Mouse (Mus musculus): Measurements from ENCODE around the gene Afg3l1. TPM values are rescaled to one million over a fixed set of nuclear protein-coding genes. Genes with fewer than 3 reads are reported as not detected.

The Afg3l1 gene
- polyA plus RNA-seq, 1 experiment = 28.2 TPM

- no peak for DNase-seq
- Histone ChIP-seq H3K4me1 (ENCODE audit: control insufficient read depth, insufficient read depth, low read length) (peaks cover 10% of the 10 kb centered on the region; the same call in 1 of the 2 replicates), H3K27me3 (ENCODE audit: control insufficient read depth, insufficient read depth, low read length) (no peaks in the 10 kb centered on the region), H3K27ac (ENCODE audit: insufficient read depth, low read length) (peak overlapping the region; percentile 67), H3K4me3 (replicated peaks; ENCODE audit: insufficient read depth, low read depth, low read length) (peak overlapping the region; percentile 92)
- no peak for TF ChIP-seq POLR2A (IDR thresholded peaks at IDR 0.05; ENCODE audit: borderline replicate concordance, insufficient read depth, low read length)
- no peak for TF ChIP-seq CTCF (IDR thresholded peaks at IDR 0.05; ENCODE audit: borderline replicate concordance, insufficient read depth, low read depth, low read length)
- WGBS = 5% methylated on average over 34 of the region's 34 CpGs
Measured at GRCm38 (mm10) chr8:123476911-123477736, 579 bp upstream of the Afg3l1 start.

- no peak for TF ChIP-seq POLR2A (IDR thresholded peaks at IDR 0.05; ENCODE audit: borderline replicate concordance, insufficient read depth, low read length)
- TF ChIP-seq CTCF (IDR thresholded peaks at IDR 0.05; ENCODE audit: borderline replicate concordance, insufficient read depth, low read depth, low read length) = no peak
- peak overlapping the region; percentile 85; the same call in 1 of the 2 replicates for H3K27ac ChIP-seq (ENCODE audit: insufficient read depth, low read length)
- 26% methylated on average over 16 of the region's 16 CpGs for WGBS
- peaks cover 10% of the 10 kb centered on the region; the same call in 1 of the 2 replicates for H3K4me1 ChIP-seq (ENCODE audit: control insufficient read depth, insufficient read depth, low read length)
- H3K4me3 ChIP-seq (replicated peaks; ENCODE audit: insufficient read depth, low read depth, low read length) = peak overlapping the region; percentile 92
- DNase-seq = peak in 1 of 2 experiments; percentile 24
- no peaks in the 10 kb centered on the region for H3K27me3 ChIP-seq (ENCODE audit: control insufficient read depth, insufficient read depth, low read length)
Measured at GRCm38 (mm10) chr8:123478456-123479218, 934 bp downstream of the Afg3l1 start.

- H3K27ac ChIP-seq (ENCODE audit: insufficient read depth, low read length) = no peak overlapping the region
- 85% methylated on average over 7 of the region's 7 CpGs for WGBS
- no peak for TF ChIP-seq POLR2A (IDR thresholded peaks at IDR 0.05; ENCODE audit: borderline replicate concordance, insufficient read depth, low read length)
- TF ChIP-seq CTCF (IDR thresholded peaks at IDR 0.05; ENCODE audit: borderline replicate concordance, insufficient read depth, low read depth, low read length) = peak; percentile 53; the same call in 1 of the 2 replicates
- no peaks in the 10 kb centered on the region for H3K27me3 ChIP-seq (ENCODE audit: control insufficient read depth, insufficient read depth, low read length)
- DNase-seq = no peak
- H3K4me3 ChIP-seq (replicated peaks; ENCODE audit: insufficient read depth, low read depth, low read length) = no peak overlapping the region
- H3K4me1 ChIP-seq (ENCODE audit: control insufficient read depth, insufficient read depth, low read length) = peaks cover 6% of the 10 kb centered on the region; the same call in 1 of the 2 replicates
Measured at GRCm38 (mm10) chr8:123482627-123483026, 4.9 kb downstream of the Afg3l1 start.

- 87% methylated on average over 15 of the region's 15 CpGs for WGBS
Measured at GRCm38 (mm10) chr8:123491280-123492075, 13.8 kb downstream of the Afg3l1 start.

GRCm38 (mm10) chr8:123492898-123493297, 15.2 kb downstream of the Afg3l1 start:
- WGBS = 95% methylated on average over 9 of the region's 9 CpGs
- no peaks in the 10 kb centered on the region for H3K27me3 ChIP-seq (ENCODE audit: control insufficient read depth, insufficient read depth, low read length)
- no peak for TF ChIP-seq CTCF (IDR thresholded peaks at IDR 0.05; ENCODE audit: borderline replicate concordance, insufficient read depth, low read depth, low read length)
- no peak for TF ChIP-seq POLR2A (IDR thresholded peaks at IDR 0.05; ENCODE audit: borderline replicate concordance, insufficient read depth, low read length)
- H3K4me3 ChIP-seq (replicated peaks; ENCODE audit: insufficient read depth, low read depth, low read length) = no peak overlapping the region
- H3K27ac ChIP-seq (ENCODE audit: insufficient read depth, low read length) = no peak overlapping the region
- DNase-seq = no peak
- no peaks in the 10 kb centered on the region for H3K4me1 ChIP-seq (ENCODE audit: control insufficient read depth, insufficient read depth, low read length)

More at GRCm38 (mm10) chr8:123491280-123492075, 13.8 kb downstream of the Afg3l1 start:
- TF ChIP-seq CTCF (IDR thresholded peaks at IDR 0.05; ENCODE audit: borderline replicate concordance, insufficient read depth, low read depth, low read length) = no peak
- no peak for TF ChIP-seq POLR2A (IDR thresholded peaks at IDR 0.05; ENCODE audit: borderline replicate concordance, insufficient read depth, low read length)
- no peaks in the 10 kb centered on the region for H3K4me1 ChIP-seq (ENCODE audit: control insufficient read depth, insufficient read depth, low read length)
- no peak for DNase-seq
- no peak overlapping the region for H3K27ac ChIP-seq (ENCODE audit: insufficient read depth, low read length)
- H3K4me3 ChIP-seq (replicated peaks; ENCODE audit: insufficient read depth, low read depth, low read length) = no peak overlapping the region
- no peaks in the 10 kb centered on the region for H3K27me3 ChIP-seq (ENCODE audit: control insufficient read depth, insufficient read depth, low read length)

GRCm38 (mm10) chr8:123497699-123498098, 20.0 kb downstream of the Afg3l1 start:
- Histone ChIP-seq H3K4me1 (ENCODE audit: control insufficient read depth, insufficient read depth, low read length) (peaks cover 15% of the 10 kb centered on the region), H3K4me3 (replicated peaks; ENCODE audit: insufficient read depth, low read depth, low read length) (no peak overlapping the region), H3K27me3 (ENCODE audit: control insufficient read depth, insufficient read depth, low read length) (no peaks in the 10 kb centered on the region), H3K27ac (ENCODE audit: insufficient read depth, low read length) (no peak overlapping the region)
- 84% methylated on average over 4 of the region's 4 CpGs for WGBS
- no peak for DNase-seq
- TF ChIP-seq POLR2A (IDR thresholded peaks at IDR 0.05; ENCODE audit: borderline replicate concordance, insufficient read depth, low read length) (no peak), CTCF (IDR thresholded peaks at IDR 0.05; ENCODE audit: borderline replicate concordance, insufficient read depth, low read depth, low read length) (0 out of 2 replicates have a peak, but pooled peaks have one; percentile 6)

- Histone ChIP-seq H3K27me3 (ENCODE audit: control insufficient read depth, insufficient read depth, low read length) (no peaks in the 10 kb centered on the region), H3K27ac (ENCODE audit: insufficient read depth, low read length) (no peak overlapping the region), H3K4me3 (replicated peaks; ENCODE audit: insufficient read depth, low read depth, low read length) (no peak overlapping the region), H3K4me1 (ENCODE audit: control insufficient read depth, insufficient read depth, low read length) (peaks cover 15% of the 10 kb centered on the region)
- 14% methylated on average over 11 of the region's 11 CpGs for WGBS
- peak in 1 of 2 experiments; percentile 57 for DNase-seq
- TF ChIP-seq POLR2A (IDR thresholded peaks at IDR 0.05; ENCODE audit: borderline replicate concordance, insufficient read depth, low read length) (no peak), CTCF (IDR thresholded peaks at IDR 0.05; ENCODE audit: borderline replicate concordance, insufficient read depth, low read depth, low read length) (no peak)
Measured at GRCm38 (mm10) chr8:123498963-123499362, 21.3 kb downstream of the Afg3l1 start.

Measured in cerebellum, adult 2 months (tissue).